Mouse (Mus musculus): Measurements from ENCODE around the gene Itgb8.

Itgb8 gene

GRCm38 (mm10) chr12:119238696-119239415 is at the start of gene Itgb8:
TSS of gene Itgb8 (minus strand) at chr12:119238802.
- DNase-seq (ENCODE audit: low spot score): peak; percentile 85

- DNase-seq (ENCODE audit: low spot score): no peak
Observed at GRCm38 (mm10) chr12:119276282-119276681, 37.7 kb upstream of the Itgb8 start.

DNA sequence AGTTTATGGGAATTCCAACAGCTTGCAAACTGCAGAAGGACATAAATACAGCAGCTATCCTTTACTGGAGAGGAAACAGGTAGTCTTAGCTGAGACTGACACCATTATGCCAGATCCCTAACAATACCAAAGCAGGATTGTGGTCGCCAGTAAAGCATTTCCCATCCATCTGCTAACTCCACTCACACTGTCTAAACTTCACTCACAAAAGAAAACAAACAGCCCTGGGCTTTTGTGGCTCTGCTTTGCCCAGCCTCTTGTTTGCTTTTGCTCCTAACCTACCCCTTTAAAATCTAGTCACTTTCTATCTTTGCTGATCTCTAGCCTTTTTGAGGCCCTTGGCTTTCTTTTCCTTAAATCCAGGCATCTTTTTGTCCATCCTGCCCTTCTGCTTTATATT is 35.0 kb upstream of the Itgb8 start:
- no peak for DNase-seq (ENCODE audit: low spot score)

DNA sequence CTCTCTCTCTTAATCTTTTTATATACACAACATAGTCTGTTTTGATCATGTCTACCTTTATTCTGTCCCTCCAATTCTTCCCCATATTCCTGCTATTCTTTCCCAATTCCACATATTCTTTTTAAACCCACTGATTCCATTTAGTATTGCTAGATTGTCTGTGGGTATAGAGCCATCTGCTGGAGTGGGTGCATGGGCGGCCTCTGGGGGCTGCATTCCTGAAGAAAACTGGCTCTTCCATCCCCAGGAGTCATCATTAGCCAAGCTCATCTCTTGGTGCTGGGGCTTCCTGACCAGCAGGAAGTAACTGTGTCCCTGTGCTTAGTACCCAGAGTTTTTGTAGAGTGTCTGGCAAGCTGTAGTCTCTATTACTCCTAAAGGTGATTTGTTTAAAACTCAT is 33.4 kb upstream of the Itgb8 start:
- no peak for DNase-seq (ENCODE audit: low spot score)

- no peak for DNase-seq (ENCODE audit: low spot score)
Observed at GRCm38 (mm10) chr12:119270036-119270435, 31.4 kb upstream of the Itgb8 start.

GRCm38 (mm10) chr12:119268723-119269122 is 30.1 kb upstream of the Itgb8 start:
- DNase-seq (ENCODE audit: low spot score): no peak

DNA sequence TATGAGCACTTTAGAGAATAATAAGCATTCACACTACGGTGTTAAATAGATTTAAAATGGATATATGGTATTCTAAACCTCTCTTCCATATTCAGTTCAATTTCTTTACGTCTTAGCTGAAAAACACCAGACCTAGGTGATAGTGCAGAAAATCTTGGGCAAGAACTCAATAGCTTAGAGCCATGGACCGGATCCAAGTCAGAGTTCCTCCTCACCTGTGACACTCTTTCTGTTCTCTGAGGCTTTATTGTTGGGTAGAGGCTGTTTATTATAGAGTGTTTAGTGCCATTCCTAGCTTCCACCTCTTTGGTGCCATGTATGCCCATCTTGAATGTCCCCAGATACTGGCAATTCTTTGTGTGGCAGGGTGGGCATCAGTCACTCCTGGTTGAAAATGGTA is 25.9 kb upstream of the Itgb8 start:
- no peak for DNase-seq (ENCODE audit: low spot score)

DNA sequence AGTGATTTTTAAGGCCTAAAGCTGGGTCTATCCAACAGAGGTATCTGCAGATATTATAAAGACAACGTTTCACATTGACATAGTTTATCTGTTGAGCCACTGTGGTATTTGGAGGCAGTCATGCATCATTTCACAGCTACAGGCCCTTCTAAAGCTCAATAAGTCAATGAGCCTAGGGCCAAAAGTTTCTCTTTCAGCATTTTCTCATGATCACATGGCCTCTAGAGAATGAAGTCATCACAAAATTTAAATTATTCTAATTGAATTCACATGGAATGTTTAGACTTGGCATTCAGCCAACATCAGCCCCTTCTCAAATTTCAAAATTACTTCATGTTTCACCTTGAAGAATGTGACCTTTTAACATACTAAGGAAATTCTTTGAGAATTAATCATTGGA is 10.0 kb upstream of the Itgb8 start:
- no peak for DNase-seq (ENCODE audit: low spot score)

DNA sequence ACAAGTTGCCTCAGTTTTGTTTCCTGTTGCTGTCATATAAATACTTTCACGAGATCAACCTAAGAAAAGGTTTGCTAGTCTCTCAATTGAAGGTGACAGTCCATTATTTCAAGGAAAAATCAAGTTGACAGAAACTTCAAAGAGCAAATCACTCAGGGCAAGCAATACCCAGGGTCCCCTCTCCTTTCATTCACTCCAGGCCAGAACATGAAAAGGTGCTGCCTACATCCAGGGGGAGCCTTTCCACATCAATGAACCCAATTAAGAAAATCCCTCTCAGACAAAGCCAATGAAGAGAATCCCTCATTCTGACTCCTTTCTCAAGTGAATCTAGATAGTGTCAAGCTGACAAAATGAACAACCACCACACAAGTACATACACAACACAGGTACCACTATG is 2.5 kb upstream of the Itgb8 start:
- no peak for DNase-seq (ENCODE audit: low spot score)

DNA sequence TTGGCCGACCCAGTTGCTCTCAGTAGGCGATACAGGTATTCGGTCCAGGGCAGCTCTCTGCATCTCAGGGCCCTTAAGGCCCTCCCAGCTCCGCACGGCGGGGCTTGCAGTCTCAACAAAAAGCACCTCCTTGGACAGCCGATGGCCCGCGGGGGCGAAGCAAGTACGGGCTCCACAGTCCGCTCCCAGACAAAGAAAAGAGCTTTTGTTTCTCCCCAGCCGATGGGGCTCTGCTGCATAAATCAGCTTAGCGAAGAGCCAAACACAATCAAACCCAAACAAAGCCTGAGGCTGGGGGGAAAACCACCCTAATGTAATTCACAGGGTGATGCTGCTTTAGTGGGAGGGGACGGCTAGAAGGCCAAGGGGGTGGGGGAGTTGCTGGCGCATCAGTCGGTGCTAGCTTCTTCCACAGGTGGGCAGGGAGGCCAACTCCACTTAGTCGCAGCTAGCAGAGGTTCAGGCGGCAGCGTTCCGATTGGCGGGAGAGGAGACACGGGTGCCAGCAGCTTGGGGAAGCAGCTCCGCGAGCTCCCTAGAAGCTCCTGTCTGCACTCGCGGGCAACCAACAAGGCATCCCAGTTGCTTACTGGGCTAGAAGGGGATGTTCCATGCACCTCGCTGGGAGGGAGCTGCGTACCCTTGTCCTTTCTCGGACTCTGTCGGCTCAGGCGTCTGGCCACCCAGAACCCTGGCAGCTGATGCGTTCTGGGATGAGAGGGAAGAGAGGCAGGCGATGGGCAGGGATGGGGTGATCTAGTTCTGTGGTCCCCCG is 494 bp downstream of the Itgb8 start:
- peak; percentile 80 for DNase-seq (ENCODE audit: low spot score)

- no peak for DNase-seq (ENCODE audit: low spot score)
Observed at GRCm38 (mm10) chr12:119237241-119237920, 1.2 kb downstream of the Itgb8 start.

- no peak for DNase-seq (ENCODE audit: low spot score)
Observed at GRCm38 (mm10) chr12:119231831-119232230, 6.8 kb downstream of the Itgb8 start.

DNA sequence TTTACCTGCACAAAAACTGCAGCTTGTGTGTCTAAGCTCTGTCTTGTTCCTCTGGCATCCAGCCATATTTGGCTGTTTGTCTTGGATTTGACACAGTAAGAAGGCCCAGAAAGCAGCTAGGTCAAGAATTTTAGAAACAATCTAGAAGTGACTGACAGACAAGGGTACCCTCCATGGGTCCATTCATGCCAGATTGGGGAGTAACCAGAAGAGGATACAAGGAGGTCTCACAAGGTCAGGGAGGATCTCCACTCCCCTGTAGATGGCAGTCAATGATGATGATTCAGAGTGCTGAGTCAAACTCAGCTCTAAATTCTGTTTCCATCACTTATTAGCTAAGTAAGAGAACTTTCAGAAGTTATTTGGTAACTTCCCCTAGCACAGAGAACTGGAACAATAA is 8.2 kb downstream of the Itgb8 start:
- DNase-seq (ENCODE audit: low spot score): no peak

GRCm38 (mm10) chr12:119229601-119230000 is 9.0 kb downstream of the Itgb8 start:
- DNase-seq (ENCODE audit: low spot score): no peak

DNA sequence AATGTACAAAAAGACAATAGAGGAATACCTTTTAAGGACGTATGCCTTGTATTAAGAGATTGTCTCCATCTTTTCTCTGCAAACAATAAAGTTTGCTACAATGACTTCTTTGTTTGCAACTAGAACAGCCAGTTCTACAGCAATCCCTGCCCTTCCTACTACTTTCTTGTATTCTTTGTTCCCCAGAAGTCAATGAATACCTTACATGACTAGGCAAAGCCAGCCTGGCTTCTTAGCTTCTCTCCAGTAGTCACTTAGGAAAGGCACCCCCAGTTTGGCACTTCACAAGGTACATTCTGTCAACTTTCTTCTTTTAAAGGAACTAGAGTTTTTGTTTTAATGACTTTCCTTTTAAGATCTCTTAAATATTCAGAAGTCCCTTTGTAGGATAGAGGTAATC is 10.7 kb downstream of the Itgb8 start:
- DNase-seq (ENCODE audit: low spot score): no peak

DNA sequence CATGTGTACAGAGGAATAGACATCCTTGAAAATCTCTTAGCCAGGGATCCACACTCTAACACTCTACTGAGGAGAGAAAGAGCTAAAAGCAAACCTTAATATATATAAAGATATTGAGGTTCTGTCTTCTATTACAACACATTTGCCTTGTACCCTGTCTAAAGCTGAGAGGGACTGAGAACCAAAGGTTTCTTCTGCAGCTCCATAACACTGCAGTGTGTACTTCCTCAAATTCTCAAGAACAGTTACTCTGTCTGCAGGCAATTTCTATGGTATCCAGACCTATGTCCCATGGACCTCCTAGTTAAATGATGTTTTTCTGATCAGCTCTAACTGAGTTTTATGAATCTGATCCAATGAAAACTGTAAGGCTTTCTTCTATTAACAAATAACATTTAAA is 13.9 kb downstream of the Itgb8 start:
- DNase-seq (ENCODE audit: low spot score): no peak

GRCm38 (mm10) chr12:119219409-119219808 is 19.2 kb downstream of the Itgb8 start:
- no peak for DNase-seq (ENCODE audit: low spot score)

- no peak for DNase-seq (ENCODE audit: low spot score)
Observed at GRCm38 (mm10) chr12:119217700-119218265, 20.8 kb downstream of the Itgb8 start.

DNA sequence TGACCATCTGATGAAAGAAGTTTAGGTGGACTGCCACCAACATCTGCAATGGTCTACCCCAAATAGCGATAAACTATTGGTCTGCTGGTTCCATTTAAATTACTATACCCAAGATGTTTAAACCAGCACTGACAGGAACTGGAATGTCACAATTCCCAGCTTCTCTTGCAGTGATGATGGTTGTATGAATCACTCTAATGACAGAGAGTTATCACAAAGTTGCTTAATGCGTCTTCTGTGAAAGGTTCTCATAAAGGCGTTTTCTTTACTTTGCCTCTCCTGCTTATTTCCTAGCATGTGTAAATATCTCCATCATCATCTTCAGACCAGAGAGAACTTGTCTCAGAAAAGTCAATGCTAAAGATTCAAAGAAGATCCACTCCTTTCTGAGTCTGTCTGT is 23.4 kb downstream of the Itgb8 start:
- no peak for DNase-seq (ENCODE audit: low spot score)

GRCm38 (mm10) chr12:119211533-119211932 is 27.1 kb downstream of the Itgb8 start:
- DNase-seq (ENCODE audit: low spot score): no peak

DNA sequence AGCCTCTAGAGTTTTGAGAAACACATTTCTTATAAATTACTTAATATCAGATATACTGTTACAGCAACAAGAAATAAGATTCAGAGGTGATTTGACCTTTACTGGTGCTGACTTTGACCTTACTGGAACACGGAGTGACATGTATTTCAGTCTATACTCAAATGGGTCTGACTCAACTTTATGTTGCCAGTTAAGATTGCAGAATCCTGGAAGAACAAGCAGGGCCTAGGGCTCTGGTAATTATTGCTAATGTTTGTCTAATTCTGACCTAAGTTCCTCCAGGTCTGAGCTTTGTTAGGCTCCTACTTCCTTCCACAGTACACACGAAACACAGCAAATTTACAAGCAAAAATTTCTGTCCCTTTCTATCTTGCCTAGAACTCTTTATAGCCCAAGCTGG is 28.0 kb downstream of the Itgb8 start:
- DNase-seq (ENCODE audit: low spot score): no peak

- no peak for DNase-seq (ENCODE audit: low spot score)
Observed at GRCm38 (mm10) chr12:119210073-119210425, 28.6 kb downstream of the Itgb8 start.

Data from testis, postnatal 10 days (tissue).